Mouse (Mus musculus) C2C12 (cell line): ENCODE measurements around the gene Galnt7. TPM values are rescaled to one million over a fixed set of nuclear protein-coding genes. Genes with fewer than 3 reads are reported as not detected.

Experiments used
- H3K27me3 ChIP-seq: one replicate; pipeline ENCODE4 v1.6.1; 2011; ENCODE audit not compliant: control insufficient read depth, insufficient read depth, insufficient read length
- H3K36me3 ChIP-seq: one replicate; pipeline ENCODE4 v1.6.1; 2011; ENCODE audit not compliant: control insufficient read depth, insufficient read depth
- H3K4me3 ChIP-seq: one replicate; pipeline ENCODE4 v1.5.1; 2011; ENCODE audit warnings: mild to moderate bottlenecking, control low read depth; ENCODE audit not compliant: poor library complexity, insufficient read depth, severe bottlenecking
- H3K79me2 ChIP-seq: one replicate; pipeline ENCODE4 v1.6.1; 2011; ENCODE audit not compliant: control insufficient read depth, insufficient read depth
- H3K79me3 ChIP-seq: one replicate; pipeline ENCODE4 v1.6.1; 2011; ENCODE audit warnings: low read depth, control low read depth
- H3ac ChIP-seq: one replicate; pipeline ENCODE3; 2011; ENCODE audit warnings: low read depth; ENCODE audit not compliant: control insufficient read depth, insufficient read length
- CEBPB ChIP-seq: IDR thresholded peaks from one replicate; pipeline ENCODE4 v1.6.1; 2011; ENCODE audit warnings: low read depth, mild to moderate bottlenecking, control low read depth, moderate library complexity
- CTCF ChIP-seq: IDR thresholded peaks from one replicate; pipeline ENCODE4 v1.5.1; 2011; ENCODE audit not compliant: control insufficient read depth, insufficient read depth, insufficient read length
- FOSL1 ChIP-seq: IDR thresholded peaks from one replicate; pipeline ENCODE4 v1.8.0; 2011; ENCODE audit warnings: mild to moderate bottlenecking, low read length; ENCODE audit not compliant: poor library complexity, insufficient read depth, severe bottlenecking
- MAX ChIP-seq: IDR thresholded peaks from one replicate; pipeline ENCODE4 v1.6.1; 2011; ENCODE audit warnings: mild to moderate bottlenecking, control low read depth
- MYOD1 ChIP-seq: IDR thresholded peaks from one replicate; pipeline ENCODE4 v1.6.1; 2011; ENCODE audit warnings: low read depth; ENCODE audit not compliant: control insufficient read depth, insufficient read length
- MYOG ChIP-seq: IDR thresholded peaks from one replicate; pipeline ENCODE4 v1.6.1; 2011; ENCODE audit not compliant: control insufficient read depth, insufficient read length; ENCODE audit errors: extremely low read depth
- USF1 ChIP-seq: IDR thresholded peaks from one replicate; pipeline ENCODE4 v1.6.1; 2011; ENCODE audit warnings: low read depth, mild to moderate bottlenecking, control low read depth, moderate library complexity
- polyA plus RNA-seq: library from polyadenylated mRNA; unstranded; fragments of >200 nt; fragmentation: generic; extraction: Trizol; gene quantifications from one replicate; pipeline ENCODE4 v1.2.1, GENCODE M21; 2012; ENCODE audit warnings: missing spikeins

Gene Galnt7
- polyA plus RNA-seq, 1 experiment = 5.9 TPM

GRCm38 (mm10) chr8:57656446-57656845 lies 3.6 kb upstream of the Galnt7 start:
- Histone ChIP-seq H3K27me3 (no peaks in the 10 kb centered on the region), H3K79me3 (no peaks in the 10 kb centered on the region), H3K36me3 (peaks cover 4% of the 10 kb centered on the region), H3ac (no peak overlapping the region), H3K4me3 (no peak overlapping the region), H3K79me2 (peaks cover 7% of the 10 kb centered on the region)
- TF ChIP-seq MYOG = no peak
- TF ChIP-seq USF1 = no peak
- no peak for TF ChIP-seq CTCF
- no peak for TF ChIP-seq FOSL1
- no peak for TF ChIP-seq CEBPB
- TF ChIP-seq MYOD1 = no peak
- no peak for TF ChIP-seq MAX

GRCm38 (mm10) chr8:57654146-57654545 lies 1.3 kb upstream of the Galnt7 start:
- H3K36me3 ChIP-seq = peaks cover 4% of the 10 kb centered on the region
- TF ChIP-seq MYOG (no peak), CEBPB (no peak), MYOD1 (no peak), FOSL1 (no peak), CTCF (no peak)
- no peaks in the 10 kb centered on the region for H3K27me3 ChIP-seq
- H3K79me2 ChIP-seq = peaks cover 30% of the 10 kb centered on the region
- peaks cover 16% of the 10 kb centered on the region for H3K79me3 ChIP-seq
- no peak overlapping the region for H3K4me3 ChIP-seq
- no peak overlapping the region for H3ac ChIP-seq

- Histone ChIP-seq H3K27me3 (no peaks in the 10 kb centered on the region), H3K4me3 (peak overlapping the region; percentile 66), H3K36me3 (peaks cover 4% of the 10 kb centered on the region), H3K79me2 (peaks cover 34% of the 10 kb centered on the region), H3K79me3 (peaks cover 17% of the 10 kb centered on the region), H3ac (no peak overlapping the region)
- TF ChIP-seq CTCF = no peak
Measured at GRCm38 (mm10) chr8:57653768-57654125, 915 bp upstream of the Galnt7 start.

- Histone ChIP-seq H3K36me3 (peaks cover 4% of the 10 kb centered on the region), H3ac (peak overlapping the region; percentile 65), H3K4me3 (peak overlapping the region; percentile 66), H3K79me3 (peaks cover 22% of the 10 kb centered on the region), H3K27me3 (no peaks in the 10 kb centered on the region), H3K79me2 (peaks cover 40% of the 10 kb centered on the region)
- TF ChIP-seq MYOG (no peak), FOSL1 (no peak), CEBPB (no peak), USF1 (no peak), CTCF (no peak), MAX (no peak), MYOD1 (no peak)
Measured at GRCm38 (mm10) chr8:57653056-57653767, 380 bp upstream of the Galnt7 start.

- H3K79me2 ChIP-seq = peaks cover 53% of the 10 kb centered on the region
- peak overlapping the region; percentile 66 for H3K4me3 ChIP-seq
- H3K27me3 ChIP-seq = no peaks in the 10 kb centered on the region
- no peaks in the 10 kb centered on the region for H3K36me3 ChIP-seq
- H3ac ChIP-seq = peak overlapping the region; percentile 78
- no peak for TF ChIP-seq FOSL1
- no peak for TF ChIP-seq MYOD1
- H3K79me3 ChIP-seq = peaks cover 23% of the 10 kb centered on the region
Measured at GRCm38 (mm10) chr8:57651689-57652455, 960 bp downstream of the Galnt7 start.

GRCm38 (mm10) chr8:57651357-57651688 lies 1.5 kb downstream of the Galnt7 start:
- Histone ChIP-seq H3K36me3 (no peaks in the 10 kb centered on the region), H3K4me3 (peak overlapping the region; percentile 66), H3K79me2 (peaks cover 59% of the 10 kb centered on the region), H3ac (peak overlapping the region; percentile 78), H3K27me3 (no peaks in the 10 kb centered on the region), H3K79me3 (peaks cover 23% of the 10 kb centered on the region)
- TF ChIP-seq MYOD1 = no peak
- TF ChIP-seq CEBPB = no peak
- no peak for TF ChIP-seq USF1
- TF ChIP-seq FOSL1 = no peak
- TF ChIP-seq CTCF = no peak
- TF ChIP-seq MYOG = no peak
- TF ChIP-seq MAX = no peak
